Mouse (Mus musculus): ENCODE measurements around the gene Asb9. TPM values are rescaled to one million over a fixed set of nuclear protein-coding genes. Genes with fewer than 3 reads are reported as not detected.

Asb9 gene
- not detected in 2 replicates for total RNA-seq (2017)

DNA sequence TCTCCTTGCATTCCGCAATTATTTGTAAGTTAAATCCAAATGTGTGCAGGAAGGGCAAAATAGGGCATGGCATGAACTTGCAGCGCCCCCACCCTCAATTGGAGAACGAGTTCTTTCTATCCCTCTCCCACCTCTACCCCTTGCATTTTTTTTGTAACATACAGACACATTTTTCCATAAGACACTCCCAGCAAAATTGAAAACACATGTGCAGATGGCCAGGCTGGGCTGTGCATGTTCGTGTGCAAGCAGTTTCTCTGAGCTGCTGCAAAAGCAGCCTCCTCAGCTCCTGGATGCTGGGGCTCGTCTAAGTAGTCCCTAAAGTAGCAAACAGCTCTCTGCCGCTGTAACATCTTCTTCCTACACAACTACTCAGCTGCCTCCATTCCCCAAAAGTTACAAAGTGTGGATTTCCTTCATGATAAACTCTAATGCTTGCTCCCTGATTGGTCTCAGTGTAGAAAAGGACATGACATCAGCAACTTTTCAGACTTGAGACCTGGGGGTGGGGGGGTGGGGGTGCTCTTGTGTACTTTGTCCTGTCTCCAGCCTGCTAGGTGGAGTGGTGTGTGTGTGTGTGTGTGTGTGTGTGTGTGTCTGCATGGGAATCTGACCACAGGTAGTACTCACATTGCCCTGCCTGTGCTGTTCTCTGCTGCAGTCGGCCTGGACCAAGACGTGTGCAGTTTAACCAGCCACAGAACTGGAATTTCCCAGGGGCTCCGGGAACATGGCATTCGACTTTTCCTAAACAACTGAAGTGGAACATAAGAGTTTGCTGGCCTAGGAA, at the start of gene Asb9:
Asb9 (plus strand) TSS at position 619 of the 790 bp plus-strand sequence.
- ATAC-seq (replicated peaks in 1 of 2; ENCODE audit: insufficient read depth in 1 of 2, low FRiP score in 2 of 2, low TSS enrichment in 1 of 2, low read depth in 1 of 2, poor library complexity in 2 of 2, severe bottlenecking in 2 of 2), result no peak

DNA sequence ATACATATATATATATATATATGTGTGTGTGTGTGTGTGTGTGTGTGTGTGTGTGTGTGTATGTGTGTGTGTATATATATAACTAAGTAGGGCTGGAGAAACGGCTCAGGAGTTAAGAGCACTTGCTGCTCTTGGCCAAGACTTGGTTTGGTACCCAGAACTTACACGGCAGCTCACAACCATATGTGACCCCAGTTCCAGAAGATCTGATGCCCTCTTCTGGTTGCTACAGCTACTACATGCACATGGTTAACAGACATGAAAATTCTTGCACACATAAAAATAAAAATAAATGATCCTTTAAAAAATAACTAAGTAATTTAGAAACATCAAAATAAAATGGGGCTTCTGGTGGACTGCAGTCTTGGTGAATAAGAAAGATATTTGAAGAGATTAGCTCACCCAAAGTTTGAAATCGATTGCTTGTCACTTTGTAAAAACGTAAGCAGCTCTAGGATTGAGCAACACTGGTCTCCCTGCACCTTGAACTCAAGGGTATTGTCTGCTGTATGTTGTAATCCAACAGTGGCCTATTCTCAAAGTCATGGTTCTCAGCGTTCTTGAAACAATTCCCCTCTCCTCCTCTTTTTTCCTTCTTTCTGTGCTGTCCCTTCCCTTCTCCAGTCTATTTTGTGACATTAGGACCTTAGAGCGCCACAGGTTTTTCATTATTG, 46.8 kb upstream of the Asb9 start:
- no peak for ATAC-seq (replicated peaks in 1 of 2; ENCODE audit: insufficient read depth in 1 of 2, low FRiP score in 2 of 2, low TSS enrichment in 1 of 2, low read depth in 1 of 2, poor library complexity in 2 of 2, severe bottlenecking in 2 of 2)

DNA sequence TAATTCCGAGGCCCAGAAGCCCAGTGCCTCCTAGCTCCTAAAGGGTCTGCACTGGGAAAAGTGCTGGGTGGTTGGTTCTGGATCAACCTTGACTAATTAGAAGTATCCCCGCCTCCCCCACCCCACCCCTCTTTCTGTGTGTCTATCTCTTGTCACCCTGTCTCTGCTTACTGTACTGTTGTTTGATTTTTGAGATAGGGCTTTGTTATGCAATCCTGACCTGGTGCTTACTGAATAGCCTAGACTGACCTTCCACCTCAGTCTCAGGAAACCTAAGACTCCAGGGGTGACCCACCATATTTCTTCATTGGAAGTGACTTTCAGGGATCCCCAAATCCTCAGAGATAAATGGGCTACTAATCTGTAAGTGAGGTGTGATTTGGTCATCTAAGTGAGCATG, 3.9 kb upstream of the Asb9 start:
- no peak for ATAC-seq (replicated peaks in 1 of 2; ENCODE audit: insufficient read depth in 1 of 2, low FRiP score in 2 of 2, low TSS enrichment in 1 of 2, low read depth in 1 of 2, poor library complexity in 2 of 2, severe bottlenecking in 2 of 2)

DNA sequence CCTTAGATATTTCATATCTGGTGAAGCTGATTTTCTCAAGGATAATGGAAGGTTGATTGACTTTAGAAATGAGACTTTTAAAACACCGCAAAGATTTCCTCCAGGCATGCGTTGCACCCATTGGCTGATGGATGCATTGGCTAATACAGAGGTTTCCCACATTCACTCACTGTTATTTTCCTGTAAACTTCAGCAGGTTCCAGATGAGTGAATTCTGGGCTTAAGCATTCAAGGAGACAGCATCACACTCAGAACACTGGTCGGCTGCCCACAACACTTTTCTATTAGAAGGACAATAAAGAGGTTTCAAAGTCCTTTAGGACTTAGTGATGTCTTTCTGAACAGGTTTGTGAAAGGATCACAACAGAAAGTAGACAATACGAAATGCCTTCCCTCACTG, 941 bp downstream of the Asb9 start:
- ATAC-seq (replicated peaks in 1 of 2; ENCODE audit: insufficient read depth in 1 of 2, low FRiP score in 2 of 2, low TSS enrichment in 1 of 2, low read depth in 1 of 2, poor library complexity in 2 of 2, severe bottlenecking in 2 of 2), result no peak

DNA sequence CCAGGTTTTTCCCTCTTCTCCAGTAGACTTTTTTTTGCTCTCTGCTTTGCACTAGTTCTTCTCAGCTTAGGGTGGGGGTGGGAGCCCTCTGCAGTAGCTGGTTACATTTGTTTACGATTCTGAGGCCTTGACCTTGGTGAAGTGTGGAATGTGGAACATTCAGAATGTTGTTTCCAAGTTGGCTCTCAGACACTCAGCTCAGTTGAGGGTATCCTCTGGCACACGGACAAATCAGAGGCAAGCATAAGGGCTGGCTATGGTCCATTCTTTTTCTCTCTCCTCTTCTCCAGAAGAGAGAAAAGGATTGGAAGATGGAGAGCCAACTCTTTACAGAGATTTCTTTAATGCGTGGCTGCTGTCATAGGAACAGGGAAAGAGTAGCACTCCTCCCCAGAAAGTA, 2.6 kb downstream of the Asb9 start:
- ATAC-seq (replicated peaks in 1 of 2; ENCODE audit: insufficient read depth in 1 of 2, low FRiP score in 2 of 2, low TSS enrichment in 1 of 2, low read depth in 1 of 2, poor library complexity in 2 of 2, severe bottlenecking in 2 of 2), result no peak

DNA sequence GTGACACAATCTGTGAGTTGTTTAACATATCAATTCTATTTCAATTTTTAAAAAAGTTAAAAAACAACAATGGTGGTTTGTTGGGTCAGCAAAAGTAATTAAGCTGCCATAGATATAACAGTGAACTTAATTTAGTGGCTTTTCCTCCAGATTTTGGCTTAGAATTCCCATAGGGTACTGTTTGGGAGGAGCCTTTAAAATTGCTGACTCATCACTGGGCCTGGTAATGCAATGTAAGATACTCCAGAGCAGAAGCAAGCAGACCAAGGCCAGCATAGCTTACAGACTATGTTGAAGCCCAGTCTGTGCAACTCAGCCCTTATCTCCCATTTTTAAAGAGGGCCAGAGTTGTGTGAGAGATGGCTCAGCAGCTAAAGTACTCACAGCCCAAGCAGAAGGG, 16.0 kb downstream of the Asb9 start:
- ATAC-seq (replicated peaks in 1 of 2; ENCODE audit: insufficient read depth in 1 of 2, low FRiP score in 2 of 2, low TSS enrichment in 1 of 2, low read depth in 1 of 2, poor library complexity in 2 of 2, severe bottlenecking in 2 of 2), result no peak

DNA sequence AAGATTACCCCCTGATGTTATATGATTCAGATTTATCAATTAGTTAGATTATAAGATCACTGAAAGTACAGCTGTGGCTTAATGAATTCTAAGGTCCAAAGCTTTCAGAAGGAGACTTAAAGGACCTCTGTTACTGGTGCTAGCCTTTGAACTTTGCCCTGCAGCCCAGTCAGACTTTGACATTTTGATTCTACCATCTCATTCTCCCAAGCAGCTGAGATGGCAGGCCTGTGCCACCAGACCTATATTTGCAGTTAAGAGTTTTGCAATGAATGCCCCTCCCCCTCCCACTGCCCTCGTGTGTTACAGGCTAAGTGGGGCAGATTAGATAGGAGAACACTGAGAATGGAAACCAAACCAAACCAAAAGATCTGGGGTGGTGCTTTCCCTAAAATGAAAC, 20.4 kb downstream of the Asb9 start:
- no peak for ATAC-seq (replicated peaks in 1 of 2; ENCODE audit: insufficient read depth in 1 of 2, low FRiP score in 2 of 2, low TSS enrichment in 1 of 2, low read depth in 1 of 2, poor library complexity in 2 of 2, severe bottlenecking in 2 of 2)

DNA sequence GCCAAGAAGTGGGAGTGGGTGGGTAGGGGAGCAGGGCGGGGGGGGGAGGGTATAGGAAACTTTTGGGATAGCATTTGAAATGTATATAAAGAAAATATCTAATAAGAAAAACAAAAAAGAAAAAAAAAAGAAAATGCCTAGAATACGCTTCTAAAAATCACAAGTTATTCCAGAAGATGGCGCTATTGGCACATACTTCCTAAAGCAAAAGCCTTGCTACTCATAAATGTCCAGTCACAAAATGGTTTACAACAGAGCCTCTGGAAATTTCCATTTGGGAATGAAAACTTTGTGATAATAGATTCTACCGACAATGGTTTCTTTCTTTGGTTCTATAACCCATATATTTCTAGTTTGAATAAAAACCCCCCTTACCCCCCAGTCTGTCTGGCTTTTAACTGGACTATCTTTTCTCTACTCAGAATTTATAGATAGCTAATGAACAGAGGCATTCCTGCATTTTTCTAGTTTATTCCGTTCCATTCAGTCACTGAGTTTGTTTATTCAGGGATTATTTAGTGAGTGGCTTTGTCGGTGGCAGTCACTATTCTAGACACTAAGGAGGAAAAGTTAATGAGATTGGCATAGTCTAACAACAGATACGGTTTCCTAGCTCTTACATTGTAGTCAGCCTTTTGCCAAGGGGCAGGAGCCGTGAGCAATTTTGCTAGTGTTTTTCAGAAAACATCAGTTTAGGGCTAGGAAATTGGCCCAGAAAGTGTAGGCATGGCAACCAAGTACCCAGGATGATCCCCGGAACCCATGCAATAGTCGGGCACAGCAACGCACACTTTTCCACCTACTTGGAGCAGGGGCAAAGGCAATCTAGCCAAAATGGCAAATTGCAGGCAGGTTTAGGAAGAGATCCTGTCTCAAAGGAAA, 35.5 kb downstream of the Asb9 start:
- ATAC-seq (replicated peaks in 1 of 2; ENCODE audit: insufficient read depth in 1 of 2, low FRiP score in 2 of 2, low TSS enrichment in 1 of 2, low read depth in 1 of 2, poor library complexity in 2 of 2, severe bottlenecking in 2 of 2), result no peak

DNA sequence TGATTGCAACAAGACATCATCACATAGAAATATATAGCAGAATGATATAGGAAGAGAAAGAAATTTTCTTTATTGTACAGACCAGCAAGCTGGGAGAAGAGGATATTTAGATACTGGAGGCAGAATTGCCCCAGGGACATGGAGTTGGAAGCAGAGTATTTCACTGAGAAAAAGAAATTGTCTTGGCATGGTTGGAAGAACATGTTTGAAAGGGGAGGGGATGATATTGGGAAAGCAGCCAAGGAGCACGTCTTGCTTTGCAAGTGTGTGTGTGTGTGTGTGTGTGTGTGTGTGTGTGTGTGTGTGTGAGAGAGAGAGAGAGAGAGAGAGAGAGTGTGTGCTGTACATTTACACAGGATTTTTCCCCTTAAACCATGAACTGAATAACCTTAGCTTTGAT, 64.1 kb downstream of the Asb9 start:
- ATAC-seq (replicated peaks in 1 of 2; ENCODE audit: insufficient read depth in 1 of 2, low FRiP score in 2 of 2, low TSS enrichment in 1 of 2, low read depth in 1 of 2, poor library complexity in 2 of 2, severe bottlenecking in 2 of 2), result no peak

DNA sequence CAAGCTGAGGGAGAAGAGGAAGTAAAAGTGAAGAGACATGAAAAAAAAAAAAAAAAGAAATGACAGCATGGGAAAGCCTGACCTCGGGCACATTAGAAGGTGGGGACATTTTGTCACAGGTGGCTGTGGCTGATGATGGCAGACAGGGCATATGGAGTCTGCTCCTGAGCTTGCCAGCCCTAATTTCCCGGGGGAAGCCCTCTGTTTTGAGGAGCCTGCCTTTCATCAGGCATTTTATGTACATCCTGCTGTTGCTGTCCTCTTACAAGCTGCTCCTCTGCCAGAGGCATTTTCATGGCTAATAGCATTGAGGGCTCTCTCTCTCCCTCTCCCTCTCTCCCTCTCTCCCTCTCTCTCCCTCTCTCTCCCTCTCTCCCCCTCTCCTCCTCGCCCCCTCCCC, 70.8 kb downstream of the Asb9 start:
- no peak for ATAC-seq (replicated peaks in 1 of 2; ENCODE audit: insufficient read depth in 1 of 2, low FRiP score in 2 of 2, low TSS enrichment in 1 of 2, low read depth in 1 of 2, poor library complexity in 2 of 2, severe bottlenecking in 2 of 2)

Other genes starting within 250 kb of the Asb9 start
- gene Bmx, start 248.1 kb upstream of the Asb9 start, total RNA-seq (2017), result 1.9 and 5.7 TPM in 2 replicates
- 0.69 TPM in 2 replicates for gene Pir, start 237.0 kb upstream of the Asb9 start, total RNA-seq (2017)
- gene Vegfd, start 132.9 kb upstream of the Asb9 start, total RNA-seq (2017), result not detected in 2 replicates
- 18.4 and 27.7 TPM in 2 replicates for gene Piga, start 86.5 kb upstream of the Asb9 start, total RNA-seq (2017)
- not detected in 2 replicates for gene Asb11, start 69.3 kb upstream of the Asb9 start, total RNA-seq (2017)